Mouse (Mus musculus) midbrain, embryonic 11.5 days (tissue): ENCODE data around the gene Tle3. TPM values are rescaled to one million over a fixed set of nuclear protein-coding genes. Genes with fewer than 3 reads are reported as not detected.
A peak's percentile ranks its signal among the peaks of the same experiment; 100 is the strongest.

ENCODE experiments used
- ATAC-seq: fragments of 200-750 bp; cut with Nextera tagmentation; 2 replicates; pipeline ENCODE4 v1.8.0; 2017; ENCODE audit warnings: moderate TSS enrichment, moderate library complexity; ENCODE audit not compliant: low FRiP score
- DNase-seq: peaks from one replicate; pipeline ENCODE4 v3.0.0; 2015; ENCODE audit warnings: low spot score; ENCODE audit errors: missing footprints
- H3K27ac ChIP-seq: fragments of 300-500 bp; sonication (generic); 2 replicates; pipeline ENCODE4 v1.5.1; 2014; ENCODE audit warnings: low read depth, low read length
- H3K27me3 ChIP-seq: fragments of 300-500 bp; sonication (generic); 2 replicates; pipeline ENCODE4 v1.6.1; 2014; ENCODE audit warnings: mild to moderate bottlenecking, low read length, moderate library complexity, mixed read lengths; ENCODE audit not compliant: control insufficient read depth, insufficient read depth
- H3K36me3 ChIP-seq: fragments of 300-500 bp; sonication (generic); 2 replicates; pipeline ENCODE4 v1.6.1; 2014; ENCODE audit warnings: mild to moderate bottlenecking, low read length, moderate library complexity, mixed read lengths; ENCODE audit not compliant: control insufficient read depth, insufficient read depth
- H3K4me1 ChIP-seq: fragments of 300-500 bp; sonication (generic); 2 replicates; pipeline ENCODE4 v1.6.1; 2014; ENCODE audit warnings: low read length; ENCODE audit not compliant: control insufficient read depth, insufficient read depth
- H3K4me2 ChIP-seq: fragments of 300-500 bp; sonication (generic); 2 replicates; pipeline ENCODE4 v1.6.1; 2014; ENCODE audit warnings: mild to moderate bottlenecking, moderate library complexity
- H3K4me3 ChIP-seq: fragments of 300-500 bp; sonication (generic); 2 replicates; pipeline ENCODE4 v1.5.1; 2014; ENCODE audit warnings: low read depth, low read length
- H3K9ac ChIP-seq: fragments of 300-500 bp; sonication (generic); 2 replicates; pipeline ENCODE4 v1.6.1; 2014; ENCODE audit warnings: low read length
- H3K9me3 ChIP-seq: fragments of 300-500 bp; sonication (generic); 2 replicates; pipeline ENCODE4 v1.6.1; 2016; ENCODE audit warnings: low read length; ENCODE audit not compliant: control insufficient read depth
- WGBS: fragments of 180-500 bp; shearing (Covaris S2); extraction: QIAGEN DNeasy Blood & Tissue Kit; methylation state at CpG from one replicate; pipeline ENCODE4 v1.1.7; 2014; 5-methylcytosine and 5-hydroxymethylcytosine counted together
- polyA plus RNA-seq: library from polyadenylated mRNA; unstranded; fragments of >200 nt; fragmentation: Nextera tagmentation; extraction: Ambion mirVana; gene quantifications from 2 replicates; pipeline ENCODE4 v1.2.1, GENCODE M21; 2014

The Tle3 gene
- polyA plus RNA-seq, 1 experiment from 2014 or later = 38.2 TPM

- 67% methylated on average over 11 of the region's 11 CpGs for WGBS
Observed at GRCm38 (mm10) chr9:61379016-61379634, 7.0 kb downstream of the Tle3 start.

GRCm38 (mm10) chr9:61380258-61381062 is 8.3 kb downstream of the Tle3 start:
- Histone ChIP-seq H3K27ac (no peak overlapping the region), H3K4me3 (no peak overlapping the region), H3K9ac (no peak overlapping the region), H3K9me3 (no peaks in the 10 kb centered on the region), H3K27me3 (no peaks in the 10 kb centered on the region), H3K4me1 (peaks cover 93% of the 10 kb centered on the region), H3K4me2 (peak overlapping the region; percentile 3; the same call in 1 of the 2 replicates), H3K36me3 (0 out of 2 replicates have a peak, but pooled peaks cover 5% of the 10 kb centered on the region)
- peak; percentile 90 for DNase-seq
- ATAC-seq = no peak
- 35% methylated on average over 18 of the region's 18 CpGs for WGBS

More at GRCm38 (mm10) chr9:61379016-61379634, 7.0 kb downstream of the Tle3 start:
- no peak for ATAC-seq
- peak overlapping the region; percentile 65; the same call in 1 of the 2 replicates for H3K27ac ChIP-seq
- peak overlapping the region; percentile 99 for H3K4me2 ChIP-seq
- H3K9me3 ChIP-seq = no peaks in the 10 kb centered on the region
- H3K27me3 ChIP-seq = no peaks in the 10 kb centered on the region
- peaks cover 89% of the 10 kb centered on the region for H3K4me1 ChIP-seq
- H3K4me3 ChIP-seq = 0 out of 2 replicates have a peak overlapping the region, but pooled peaks have one; percentile 13
- H3K36me3 ChIP-seq = peaks cover 5% of the 10 kb centered on the region; the same call in 1 of the 2 replicates
- peak; percentile 84 for DNase-seq
- H3K9ac ChIP-seq = no peak overlapping the region

- Histone ChIP-seq H3K27ac (no peak overlapping the region), H3K9me3 (no peaks in the 10 kb centered on the region), H3K36me3 (0 out of 2 replicates have a peak, but pooled peaks cover 5% of the 10 kb centered on the region), H3K27me3 (no peaks in the 10 kb centered on the region), H3K9ac (no peak overlapping the region), H3K4me1 (peaks cover 93% of the 10 kb centered on the region), H3K4me3 (no peak overlapping the region), H3K4me2 (no peak overlapping the region; the same call in 1 of the 2 replicates)
- 55% methylated on average over 2 of the region's 2 CpGs for WGBS
- ATAC-seq = no peak
- no peak for DNase-seq
Observed at GRCm38 (mm10) chr9:61381063-61381408, 8.9 kb downstream of the Tle3 start.

GRCm38 (mm10) chr9:61381445-61381844 is 9.3 kb downstream of the Tle3 start:
- H3K27me3 ChIP-seq = no peaks in the 10 kb centered on the region
- no peak overlapping the region for H3K4me2 ChIP-seq
- no peaks in the 10 kb centered on the region for H3K9me3 ChIP-seq
- DNase-seq (no peak), ATAC-seq (no peak)
- WGBS = 88% methylated on average over 3 of the region's 3 CpGs
- H3K4me1 ChIP-seq = peaks cover 93% of the 10 kb centered on the region
- H3K36me3 ChIP-seq = 0 out of 2 replicates have a peak, but pooled peaks cover 5% of the 10 kb centered on the region
- no peak overlapping the region for H3K9ac ChIP-seq
- no peak overlapping the region for H3K27ac ChIP-seq
- no peak overlapping the region for H3K4me3 ChIP-seq

- no peaks in the 10 kb centered on the region for H3K27me3 ChIP-seq
- ATAC-seq (no peak), DNase-seq (no peak)
- WGBS = 65% methylated on average over 8 of the region's 8 CpGs
- no peak overlapping the region for H3K9ac ChIP-seq
- H3K36me3 ChIP-seq = peaks cover 5% of the 10 kb centered on the region; the same call in 1 of the 2 replicates
- no peak overlapping the region for H3K4me3 ChIP-seq
- H3K4me1 ChIP-seq = peaks cover 93% of the 10 kb centered on the region
- H3K27ac ChIP-seq = no peak overlapping the region
- no peak overlapping the region for H3K4me2 ChIP-seq
- no peaks in the 10 kb centered on the region for H3K9me3 ChIP-seq
Observed at GRCm38 (mm10) chr9:61382595-61383186, 10.5 kb downstream of the Tle3 start.

- DNase-seq = peak; percentile 92
- Histone ChIP-seq H3K4me2 (peak overlapping the region; percentile 45), H3K4me3 (no peak overlapping the region), H3K27me3 (no peaks in the 10 kb centered on the region), H3K9me3 (no peaks in the 10 kb centered on the region), H3K36me3 (no peaks in the 10 kb centered on the region; the same call in 1 of the 2 replicates), H3K9ac (no peak overlapping the region), H3K27ac (peak overlapping the region; percentile 67; the same call in 1 of the 2 replicates), H3K4me1 (peaks cover 94% of the 10 kb centered on the region)
- 17% methylated on average over 6 of the region's 6 CpGs for WGBS
- ATAC-seq = no peak
Observed at GRCm38 (mm10) chr9:61384101-61384500, 11.9 kb downstream of the Tle3 start.

GRCm38 (mm10) chr9:61384646-61385443 is 12.7 kb downstream of the Tle3 start:
- Histone ChIP-seq H3K27me3 (no peaks in the 10 kb centered on the region), H3K4me3 (peak overlapping the region; percentile 13; the same call in 1 of the 2 replicates), H3K9ac (no peak overlapping the region; the same call in 1 of the 2 replicates), H3K4me1 (peaks cover 94% of the 10 kb centered on the region), H3K27ac (peak overlapping the region; percentile 67; the same call in 1 of the 2 replicates), H3K4me2 (peak overlapping the region; percentile 45), H3K36me3 (no peaks in the 10 kb centered on the region; the same call in 1 of the 2 replicates), H3K9me3 (no peaks in the 10 kb centered on the region)
- ATAC-seq (peak; percentile 78), DNase-seq (peak; percentile 98)
- 4% methylated on average over 16 of the region's 16 CpGs for WGBS

- WGBS = 3% methylated on average over 8 of the region's 8 CpGs
- peak overlapping the region; percentile 9 for H3K4me3 ChIP-seq
- ATAC-seq = peak; percentile 35; the same call in 1 of the 2 replicates
- H3K4me1 ChIP-seq = peaks cover 94% of the 10 kb centered on the region
- H3K27me3 ChIP-seq = no peaks in the 10 kb centered on the region
- peak overlapping the region; percentile 45 for H3K4me2 ChIP-seq
- H3K27ac ChIP-seq = peak overlapping the region; percentile 49; the same call in 1 of the 2 replicates
- no peak for DNase-seq
- peak overlapping the region; percentile 11 for H3K9ac ChIP-seq
- peaks cover 3% of the 10 kb centered on the region; the same call in 1 of the 2 replicates for H3K36me3 ChIP-seq
- no peaks in the 10 kb centered on the region for H3K9me3 ChIP-seq
Observed at GRCm38 (mm10) chr9:61385753-61386152, 13.6 kb downstream of the Tle3 start.
